Mouse (Mus musculus): Measurements from ENCODE around the gene Ctbp2. TPM values are rescaled to one million over a fixed set of nuclear protein-coding genes. Genes with fewer than 3 reads are reported as not detected.
A peak's percentile ranks its signal among the peaks of the same experiment; 100 is the strongest.

Ctbp2 gene
- polyA plus RNA-seq, 1 experiment from 2014 or later, result 45.6 TPM

DNA sequence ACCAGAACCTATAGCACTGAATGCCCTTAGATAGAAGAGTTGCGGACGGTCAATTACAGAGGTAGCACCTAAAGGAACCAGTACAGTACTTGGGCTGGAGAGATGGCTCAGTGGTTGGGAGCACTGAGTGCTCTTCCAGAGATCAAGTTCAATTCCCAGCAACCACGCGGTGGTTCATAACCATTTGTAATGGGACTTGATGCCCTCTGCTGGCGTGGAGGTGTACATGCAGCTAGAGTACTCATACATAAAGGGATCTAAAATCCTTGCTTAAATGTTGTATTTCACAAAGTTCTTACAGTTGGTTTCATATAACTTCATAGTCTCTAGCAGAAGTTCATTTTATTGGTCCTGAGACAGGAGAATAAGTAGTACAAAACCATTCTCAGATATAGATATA, 9.4 kb upstream of the Ctbp2 start:
- WGBS, result 71% methylated on average over 5 of the region's 5 CpGs
- no peak overlapping the region for H3K4me3 ChIP-seq (ENCODE audit: low read depth, low read length)
- TF ChIP-seq CTCF (IDR thresholded peaks at IDR 0.05), result peak; percentile 64
- no peak for TF ChIP-seq EP300 (IDR thresholded peaks at IDR 0.05)
- no peaks in the 10 kb centered on the region for H3K9me3 ChIP-seq (ENCODE audit: low read length)
- H3K27me3 ChIP-seq (replicated peaks; ENCODE audit: insufficient read depth, low read length), result no peaks in the 10 kb centered on the region
- no peaks in the 10 kb centered on the region for H3K36me3 ChIP-seq (ENCODE audit: insufficient read depth, low read length)
- ATAC-seq (no peak), DNase-seq (ENCODE audit: low spot score) (peak; percentile 28)
- no peak overlapping the region for H3K27ac ChIP-seq (ENCODE audit: low read length)
- H3K4me2 ChIP-seq (replicated peaks; ENCODE audit: low read depth, low read length), result no peak overlapping the region
- H3K9ac ChIP-seq (replicated peaks; ENCODE audit: low read depth), result no peak overlapping the region
- H3K4me1 ChIP-seq (ENCODE audit: insufficient read depth, low read depth, low read length), result no peaks in the 10 kb centered on the region

GRCm38 (mm10) chr7:133132702-133133101, 8.5 kb upstream of the Ctbp2 start:
- Histone ChIP-seq H3K4me1 (ENCODE audit: insufficient read depth, low read depth, low read length) (no peaks in the 10 kb centered on the region), H3K4me2 (replicated peaks; ENCODE audit: low read depth, low read length) (no peak overlapping the region), H3K36me3 (ENCODE audit: insufficient read depth, low read length) (no peaks in the 10 kb centered on the region), H3K27me3 (replicated peaks; ENCODE audit: insufficient read depth, low read length) (no peaks in the 10 kb centered on the region), H3K4me3 (ENCODE audit: low read depth, low read length) (no peak overlapping the region), H3K27ac (ENCODE audit: low read length) (no peak overlapping the region), H3K9ac (replicated peaks; ENCODE audit: low read depth) (no peak overlapping the region), H3K9me3 (ENCODE audit: low read length) (no peaks in the 10 kb centered on the region)
- no peak for TF ChIP-seq CTCF (IDR thresholded peaks at IDR 0.05)
- no peak for TF ChIP-seq EP300 (IDR thresholded peaks at IDR 0.05)
- DNase-seq (ENCODE audit: low spot score) (no peak), ATAC-seq (no peak)
- WGBS, result 95% methylated on average over 5 of the region's 5 CpGs

GRCm38 (mm10) chr7:133124701-133125485, 739 bp upstream of the Ctbp2 start:
- 15% methylated on average over 33 of the region's 34 CpGs for WGBS
- peak overlapping the region; percentile 54 for H3K9ac ChIP-seq (replicated peaks; ENCODE audit: low read depth)
- ATAC-seq (no peak), DNase-seq (ENCODE audit: low spot score) (peak; percentile 26)
- H3K27me3 ChIP-seq (replicated peaks; ENCODE audit: insufficient read depth, low read length), result no peaks in the 10 kb centered on the region
- no peaks in the 10 kb centered on the region for H3K36me3 ChIP-seq (ENCODE audit: insufficient read depth, low read length)
- peak overlapping the region; percentile 92 for H3K4me3 ChIP-seq (ENCODE audit: low read depth, low read length)
- TF ChIP-seq EP300 (IDR thresholded peaks at IDR 0.05) (no peak), CTCF (IDR thresholded peaks at IDR 0.05) (no peak)
- H3K4me2 ChIP-seq (replicated peaks; ENCODE audit: low read depth, low read length), result peak overlapping the region; percentile 91
- peaks cover 14% of the 10 kb centered on the region; the same call in 1 of the 2 replicates for H3K4me1 ChIP-seq (ENCODE audit: insufficient read depth, low read depth, low read length)
- no peaks in the 10 kb centered on the region for H3K9me3 ChIP-seq (ENCODE audit: low read length)
- peak overlapping the region; percentile 98 for H3K27ac ChIP-seq (ENCODE audit: low read length)

DNA sequence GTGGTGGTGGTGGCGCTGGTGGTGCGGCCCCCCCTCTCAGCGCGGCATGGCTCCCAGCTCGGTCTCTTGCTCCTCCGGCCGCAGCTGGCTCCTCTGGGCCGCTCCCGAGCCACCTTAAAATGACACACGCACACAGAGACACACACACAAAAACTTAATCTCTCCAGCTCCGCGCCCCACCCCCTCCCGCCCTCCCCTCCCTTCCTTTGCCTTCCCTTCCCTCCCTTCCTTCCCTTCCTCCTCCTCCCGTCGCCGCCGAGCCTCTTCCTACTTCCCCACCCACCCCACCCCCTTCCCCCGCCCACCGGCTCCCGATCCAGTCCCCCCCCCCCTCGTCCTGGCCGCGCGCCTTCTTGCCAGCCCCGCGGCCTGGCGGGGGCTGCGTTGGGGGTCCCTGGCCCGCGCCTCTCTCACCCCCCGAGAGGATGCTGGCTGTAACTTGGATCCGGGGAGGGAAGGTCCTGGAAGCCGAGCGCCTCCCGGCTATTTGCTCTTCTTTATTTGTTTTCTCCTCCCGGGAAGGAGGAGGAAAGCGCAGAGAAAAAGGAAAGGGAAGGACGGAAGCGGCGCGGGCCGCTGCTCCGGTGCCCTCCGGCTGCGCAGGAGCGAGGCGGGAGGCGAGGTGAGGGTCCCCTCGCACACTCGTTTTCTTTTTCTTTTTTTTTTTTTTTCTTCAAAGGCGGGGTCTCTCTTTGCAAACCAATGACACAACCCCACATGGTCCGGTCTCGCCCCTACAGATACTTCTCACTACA, 733 bp downstream of the Ctbp2 start, which contains the start of gene Fgfr2:
Gene Fgfr2 (minus strand): TSS at position 107 of the 755 bp plus-strand sequence.
- peaks cover 14% of the 10 kb centered on the region for H3K4me1 ChIP-seq (ENCODE audit: insufficient read depth, low read depth, low read length)
- peak; percentile 94 for DNase-seq (ENCODE audit: low spot score)
- TF ChIP-seq EP300 (IDR thresholded peaks at IDR 0.05), result no peak
- TF ChIP-seq CTCF (IDR thresholded peaks at IDR 0.05), result no peak
- no peaks in the 10 kb centered on the region for H3K9me3 ChIP-seq (ENCODE audit: low read length)
- peak; percentile 61 for ATAC-seq
- H3K27me3 ChIP-seq (replicated peaks; ENCODE audit: insufficient read depth, low read length), result no peaks in the 10 kb centered on the region
- peak within 1 kb of the TSS; percentile 92 for H3K4me3 ChIP-seq (ENCODE audit: low read depth, low read length)
- H3K4me2 ChIP-seq (replicated peaks; ENCODE audit: low read depth, low read length), result peak within 1 kb of the TSS; percentile 91
- 0% methylated on average over 22 of the region's 53 CpGs for WGBS
- no peaks in the 10 kb centered on the region for H3K36me3 ChIP-seq (ENCODE audit: insufficient read depth, low read length)
- H3K27ac ChIP-seq (ENCODE audit: low read length), result peak within 1 kb of the TSS; percentile 98
- peak within 1 kb of the TSS; percentile 90 for H3K9ac ChIP-seq (replicated peaks; ENCODE audit: low read depth)

DNA sequence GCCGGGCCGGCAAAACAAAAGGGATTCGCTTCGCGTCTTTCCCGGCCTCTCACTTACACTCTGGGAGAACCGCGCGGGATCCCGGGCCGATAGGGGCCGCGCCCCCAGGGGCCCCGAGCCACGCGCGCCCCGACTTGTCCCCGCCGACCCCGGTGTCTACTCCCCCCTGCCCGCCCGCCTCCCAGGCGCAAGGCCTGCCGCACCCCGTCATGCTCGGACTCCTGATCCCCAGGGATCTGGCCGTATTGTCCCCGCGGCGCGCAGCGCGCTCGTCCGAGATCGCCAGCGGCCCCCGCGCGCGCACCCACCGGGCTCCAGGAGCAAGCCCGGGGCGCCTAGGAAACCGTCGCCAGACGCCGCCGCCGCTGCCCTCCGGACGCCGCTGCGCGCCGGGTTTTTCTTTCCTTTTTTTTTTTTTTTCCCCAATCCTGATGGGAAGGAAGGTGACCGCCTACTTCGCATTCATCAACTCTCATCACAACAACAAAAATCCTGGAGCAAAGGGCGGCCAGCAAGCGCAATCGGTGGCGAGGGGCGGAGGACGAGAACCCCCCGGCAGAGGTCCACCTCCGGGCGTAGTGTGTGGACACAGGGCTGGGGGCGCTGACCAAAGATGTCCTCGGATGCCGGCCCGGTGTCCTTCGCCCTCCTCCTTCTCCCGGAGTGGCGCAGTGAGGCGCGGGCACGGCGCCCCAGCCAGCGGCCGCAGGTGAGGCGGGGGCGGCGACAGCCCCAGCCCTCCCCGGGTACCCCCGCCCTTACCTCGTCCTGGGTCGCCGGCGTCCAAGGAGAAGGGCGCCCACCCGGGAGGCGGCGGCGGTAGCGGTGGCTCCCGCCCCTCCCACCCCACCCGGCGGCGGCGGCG, 1.5 kb downstream of the Ctbp2 start:
- ATAC-seq (peak; percentile 12), DNase-seq (ENCODE audit: low spot score) (peak; percentile 72)
- Histone ChIP-seq H3K4me3 (ENCODE audit: low read depth, low read length) (peak overlapping the region; percentile 92), H3K9me3 (ENCODE audit: low read length) (no peaks in the 10 kb centered on the region), H3K4me2 (replicated peaks; ENCODE audit: low read depth, low read length) (peak overlapping the region; percentile 91), H3K4me1 (ENCODE audit: insufficient read depth, low read depth, low read length) (peaks cover 14% of the 10 kb centered on the region), H3K27ac (ENCODE audit: low read length) (peak overlapping the region; percentile 98), H3K36me3 (ENCODE audit: insufficient read depth, low read length) (no peaks in the 10 kb centered on the region), H3K9ac (replicated peaks; ENCODE audit: low read depth) (peak overlapping the region; percentile 90), H3K27me3 (replicated peaks; ENCODE audit: insufficient read depth, low read length) (no peaks in the 10 kb centered on the region)
- 4% methylated on average over 53 of the region's 102 CpGs for WGBS
- TF ChIP-seq CTCF (IDR thresholded peaks at IDR 0.05) (no peak), EP300 (IDR thresholded peaks at IDR 0.05) (no peak)
